14 mouse cellular contexts compared by ENCODE assay signal in genomic region chr12:110865989-110866388, GRCm38 (mm10). TPM values are rescaled to one million over a fixed set of nuclear protein-coding genes. Genes with fewer than 3 reads are reported as not detected.
DNase-seq lines count a peak whose midpoint lies in the region; ATAC-seq and TF ChIP-seq lines count a peak whose summit lies in the region.
"Had no signal": no experiment of that assay in that cellular context is flagged by ENCODE, and none has a peak within 500 bp of the region (broad histone marks: within the 10 kb centered on the region; RNA-seq: fewer than 3 reads in every experiment).

No protein-coding gene starts in this region.

- no peaks in the 10 kb centered on the region for H3K9me3 ChIP-seq in liver, embryonic 13.5 days (replicated peaks)
- H3K9me3 ChIP-seq: heart, embryonic 15.5 days; lung, embryonic 15.5 days; neural tube, embryonic 15.5 days had no signal

- no peak overlapping the region for H3K9ac ChIP-seq in liver, embryonic 13.5 days
- H3K9ac ChIP-seq: heart, embryonic 15.5 days; hindbrain, embryonic 14.5 days; lung, embryonic 15.5 days; neural tube, embryonic 15.5 days had no signal

- 52% methylated on average over 10 of the region's 10 CpGs for WGBS in cerebellum, adult 2 months
- 79% methylated on average over 10 of the region's 10 CpGs for WGBS in liver, embryonic 13.5 days (ENCODE audit: insufficient replicate concordance)

- peak overlapping the region; percentile 26; the same call in 1 of the 2 replicates for H3K27ac ChIP-seq in cerebellum, adult 2 months (ENCODE audit: insufficient read depth, low read length)
- H3K27ac ChIP-seq in liver, embryonic 13.5 days: peak overlapping the region; percentile 60
- H3K27ac ChIP-seq: heart, embryonic 15.5 days; hindbrain, embryonic 14.5 days; lung, embryonic 15.5 days; neural tube, embryonic 15.5 days had no signal

- H3K4me2 ChIP-seq in liver, embryonic 13.5 days: no peak overlapping the region
- H3K4me2 ChIP-seq: heart, embryonic 15.5 days; hindbrain, embryonic 14.5 days; lung, embryonic 15.5 days; neural tube, embryonic 15.5 days had no signal

- H3K4me3 ChIP-seq in cerebellum, adult 2 months (replicated peaks; ENCODE audit: insufficient read depth, low read depth, low read length): peak overlapping the region; percentile 6
- H3K4me3 ChIP-seq in liver, embryonic 13.5 days (replicated peaks): no peak overlapping the region
- H3K4me3 ChIP-seq: heart, embryonic 15.5 days; lung, embryonic 15.5 days; neural tube, embryonic 15.5 days had no signal

- no peak for ATAC-seq in liver, embryonic 13.5 days (ENCODE audit: low read depth)
- ATAC-seq: activated CD4-positive, CD25-positive, alpha-beta regulatory T cell, adult 4 months had no signal

- no peaks in the 10 kb centered on the region for H3K27me3 ChIP-seq in cerebellum, adult 2 months (ENCODE audit: control insufficient read depth, insufficient read depth, low read length)
- no peaks in the 10 kb centered on the region for H3K27me3 ChIP-seq in liver, embryonic 13.5 days
- H3K27me3 ChIP-seq: heart, embryonic 15.5 days; lung, embryonic 15.5 days; neural tube, embryonic 15.5 days had no signal

- TF ChIP-seq POLR2A in cerebellum, adult 2 months (IDR thresholded peaks at IDR 0.05; ENCODE audit: borderline replicate concordance, insufficient read depth, low read length): no peak

- TF ChIP-seq CTCF in cerebellum, adult 2 months (IDR thresholded peaks at IDR 0.05; ENCODE audit: borderline replicate concordance, insufficient read depth, low read depth, low read length): no peak

- peaks cover 7% of the 10 kb centered on the region for H3K4me1 ChIP-seq in cerebellum, adult 2 months (ENCODE audit: control insufficient read depth, insufficient read depth, low read length)
- peaks cover 48% of the 10 kb centered on the region for H3K4me1 ChIP-seq in liver, embryonic 13.5 days (replicated peaks)
- H3K4me1 ChIP-seq: heart, embryonic 15.5 days; lung, embryonic 15.5 days; neural tube, embryonic 15.5 days had no signal

- peak; percentile 52 to 62 for DNase-seq in cerebellum, adult 2 months
- DNase-seq in cerebellum, postnatal 4 days (ENCODE audit: low spot score in 2 of 2): no peak
- DNase-seq in kidney, adult 18-20 months: peak; percentile 32
- DNase-seq in kidney, postnatal 4 days: no peak
- peak; percentile 80 for DNase-seq in brain, adult 2 months (ENCODE audit: low read depth, low spot score)
- DNase-seq in liver, embryonic 13.5 days: no peak
- no peak for DNase-seq in lung, postnatal 14 days
- no peak for DNase-seq in kidney, postnatal 25 days
- DNase-seq: gastrocnemius, postnatal 14 days had no signal

- H3K36me3 ChIP-seq in liver, embryonic 13.5 days: peaks cover 23% of the 10 kb centered on the region

RNA-seq across cellular contexts. Expression of gene Zfp839, which starts 15.9 kb away (rescaled TPM):
- 7.6 and 8.5 TPM in 2 replicates for polyA plus RNA-seq in cerebellum, adult 2 months (2012; rRNA removed)
- polyA plus RNA-seq in liver, embryonic 13.5 days (2015; fragmentation: Nextera tagmentation; extraction: Ambion mirVana): 1.6 TPM in 2 replicates

RNA-seq across cellular contexts. Expression of gene Cinp, which starts 23.0 kb away (rescaled TPM):
- polyA plus RNA-seq in cerebellum, adult 2 months (2012; rRNA removed): 59.6 and 65.7 TPM in 2 replicates
- 91.0 and 100 TPM in 2 replicates for polyA plus RNA-seq in liver, embryonic 13.5 days (2015; fragmentation: Nextera tagmentation; extraction: Ambion mirVana)

RNA-seq across cellular contexts. Expression of gene Tecpr2, which starts 23.1 kb away (rescaled TPM):
- 20.2 and 20.7 TPM in 2 replicates for polyA plus RNA-seq in cerebellum, adult 2 months (2012; rRNA removed)
- polyA plus RNA-seq in liver, embryonic 13.5 days (2015; fragmentation: Nextera tagmentation; extraction: Ambion mirVana): 1.7 and 1.9 TPM in 2 replicates

RNA-seq across cellular contexts. Expression of gene Mok, which starts 25.2 kb away (rescaled TPM):
- 5.9 and 6.7 TPM in 2 replicates for polyA plus RNA-seq in cerebellum, adult 2 months (2012; rRNA removed)
- 0.33 and 0.46 TPM in 2 replicates for polyA plus RNA-seq in liver, embryonic 13.5 days (2015; fragmentation: Nextera tagmentation; extraction: Ambion mirVana)

Comparison
In these comparisons a context has a peak if more than half of its experiments do, and no peak if none do; other contexts are left out.
1. DNase-seq: peak in cerebellum, adult 2 months (2 of 2), kidney, adult 18-20 months (single experiment) and brain, adult 2 months (single experiment); none in cerebellum, postnatal 4 days (0 of 2), kidney, postnatal 4 days (0 of 2), liver, embryonic 13.5 days (single experiment), lung, postnatal 14 days (single experiment) and kidney, postnatal 25 days (0 of 2).